Mouse (Mus musculus): Measurements from ENCODE around the gene Kif1b. TPM values are rescaled to one million over a fixed set of nuclear protein-coding genes. Genes with fewer than 3 reads are reported as not detected.

Kif1b gene
- polyA plus RNA-seq, 1 experiment from 2014 or later = 19.2 TPM

Other genes starting within 250 kb of the Kif1b start
- gene Pex14, start 207.8 kb downstream of the Kif1b start, polyA plus RNA-seq (2015; fragmentation: Nextera tagmentation; extraction: Ambion mirVana) = 63.3 and 64.3 TPM in 2 replicates
- gene Dffa, start 203.5 kb downstream of the Kif1b start, polyA plus RNA-seq (2015; fragmentation: Nextera tagmentation; extraction: Ambion mirVana) = 50.5 and 52.2 TPM in 2 replicates
- 0.48 TPM in 1 of 2 replicates, not detected in the other for gene Cort, start 180.9 kb downstream of the Kif1b start, polyA plus RNA-seq (2015; fragmentation: Nextera tagmentation; extraction: Ambion mirVana)
- 16.8 and 20.4 TPM in 2 replicates for gene Cenps, start 170.1 kb downstream of the Kif1b start, polyA plus RNA-seq (2015; fragmentation: Nextera tagmentation; extraction: Ambion mirVana)
- 250 and 255 TPM in 2 replicates for gene Pgd, start 140.9 kb downstream of the Kif1b start, polyA plus RNA-seq (2015; fragmentation: Nextera tagmentation; extraction: Ambion mirVana)
- 31.1 and 34.4 TPM in 2 replicates for gene Ube4b, start 119.1 kb upstream of the Kif1b start, polyA plus RNA-seq (2015; fragmentation: Nextera tagmentation; extraction: Ambion mirVana)
- gene Rbp7, start 147.3 kb upstream of the Kif1b start, polyA plus RNA-seq (2015; fragmentation: Nextera tagmentation; extraction: Ambion mirVana) = 1.9 and 2.2 TPM in 2 replicates
- gene Tmem274, start 169.7 kb upstream of the Kif1b start, polyA plus RNA-seq (2015; fragmentation: Nextera tagmentation; extraction: Ambion mirVana) = 0.38 and 0.55 TPM in 2 replicates
- gene Nmnat1, start 177.5 kb upstream of the Kif1b start, polyA plus RNA-seq (2015; fragmentation: Nextera tagmentation; extraction: Ambion mirVana) = 14.7 and 15.2 TPM in 2 replicates
- gene Lzic, start 177.5 kb upstream of the Kif1b start, polyA plus RNA-seq (2015; fragmentation: Nextera tagmentation; extraction: Ambion mirVana) = 38.2 and 41.4 TPM in 2 replicates
- 41.2 and 46.5 TPM in 2 replicates for gene Ctnnbip1, start 210.5 kb upstream of the Kif1b start, polyA plus RNA-seq (2015; fragmentation: Nextera tagmentation; extraction: Ambion mirVana)